Mouse (Mus musculus): ENCODE data around the gene Wdr82. TPM values are rescaled to one million over a fixed set of nuclear protein-coding genes. Genes with fewer than 3 reads are reported as not detected.

Gene Wdr82
- polyA plus RNA-seq, 1 experiment, result 49.6 TPM

GRCm38 (mm10) chr9:106192024-106192423, 21.3 kb downstream of the Wdr82 start:
- TF ChIP-seq CTCF (IDR thresholded peaks at IDR 0.05; ENCODE audit: control insufficient read depth, insufficient read depth, insufficient read length), result no peak
- TF ChIP-seq MYOG (IDR thresholded peaks at IDR 0.05; ENCODE audit: control insufficient read depth, extremely low read depth, insufficient read length), result no peak
- no peak for TF ChIP-seq FOSL1 (IDR thresholded peaks at IDR 0.05; ENCODE audit: insufficient read depth, low read length, poor library complexity, severe bottlenecking)
- TF ChIP-seq CEBPB (IDR thresholded peaks at IDR 0.05; ENCODE audit: low read depth), result no peak
- no peak for TF ChIP-seq USF1 (IDR thresholded peaks at IDR 0.05; ENCODE audit: low read depth)
- TF ChIP-seq MAX (IDR thresholded peaks at IDR 0.05), result no peak
- no peak for TF ChIP-seq MYOD1 (IDR thresholded peaks at IDR 0.05; ENCODE audit: control insufficient read depth, insufficient read length, low read depth)
- H3K79me3 ChIP-seq (ENCODE audit: low read depth), result no peaks in the 10 kb centered on the region
- H3K27me3 ChIP-seq (ENCODE audit: control insufficient read depth, insufficient read depth, insufficient read length), result no peaks in the 10 kb centered on the region
- no peak overlapping the region for H3ac ChIP-seq (ENCODE audit: control insufficient read depth, insufficient read length, low read depth)
- no peak overlapping the region for H3K4me3 ChIP-seq (ENCODE audit: insufficient read depth, poor library complexity, severe bottlenecking)
- peaks cover 53% of the 10 kb centered on the region for H3K36me3 ChIP-seq (ENCODE audit: control insufficient read depth, insufficient read depth)
- no peaks in the 10 kb centered on the region for H3K79me2 ChIP-seq (ENCODE audit: control insufficient read depth, insufficient read depth)

DNA sequence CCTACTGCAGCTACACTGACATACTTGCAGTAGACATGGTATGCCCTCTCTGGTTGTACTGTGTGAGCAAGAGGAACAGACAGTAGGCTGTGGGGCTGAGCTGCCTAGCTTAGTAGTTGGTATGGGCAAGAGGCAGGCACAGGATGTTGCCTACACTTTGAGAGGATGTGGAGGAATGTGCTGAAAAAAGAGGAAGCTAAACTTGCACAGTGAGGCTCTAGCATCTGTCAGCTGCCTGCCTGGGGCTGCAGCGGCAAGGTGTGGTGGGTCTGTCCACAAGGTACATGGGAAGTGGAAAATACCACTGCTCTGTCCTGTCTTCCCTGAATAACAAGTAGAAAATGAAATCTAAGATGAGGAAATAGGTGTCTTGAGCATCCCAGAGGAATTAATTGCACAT, 22.3 kb downstream of the Wdr82 start:
- no peaks in the 10 kb centered on the region for H3K79me3 ChIP-seq (ENCODE audit: low read depth)
- H3ac ChIP-seq (ENCODE audit: control insufficient read depth, insufficient read length, low read depth), result no peak overlapping the region
- no peak overlapping the region for H3K4me3 ChIP-seq (ENCODE audit: insufficient read depth, poor library complexity, severe bottlenecking)
- H3K36me3 ChIP-seq (ENCODE audit: control insufficient read depth, insufficient read depth), result peaks cover 43% of the 10 kb centered on the region
- no peaks in the 10 kb centered on the region for H3K79me2 ChIP-seq (ENCODE audit: control insufficient read depth, insufficient read depth)
- H3K27me3 ChIP-seq (ENCODE audit: control insufficient read depth, insufficient read depth, insufficient read length), result no peaks in the 10 kb centered on the region
- TF ChIP-seq CTCF (IDR thresholded peaks at IDR 0.05; ENCODE audit: control insufficient read depth, insufficient read depth, insufficient read length) (no peak), CEBPB (IDR thresholded peaks at IDR 0.05; ENCODE audit: low read depth) (no peak), FOSL1 (IDR thresholded peaks at IDR 0.05; ENCODE audit: insufficient read depth, low read length, poor library complexity, severe bottlenecking) (no peak), USF1 (IDR thresholded peaks at IDR 0.05; ENCODE audit: low read depth) (no peak), MYOD1 (IDR thresholded peaks at IDR 0.05; ENCODE audit: control insufficient read depth, insufficient read length, low read depth) (no peak), MAX (IDR thresholded peaks at IDR 0.05) (no peak), MYOG (IDR thresholded peaks at IDR 0.05; ENCODE audit: control insufficient read depth, extremely low read depth, insufficient read length) (no peak)

- no peaks in the 10 kb centered on the region for H3K79me3 ChIP-seq (ENCODE audit: low read depth)
- no peak overlapping the region for H3K4me3 ChIP-seq (ENCODE audit: insufficient read depth, poor library complexity, severe bottlenecking)
- TF ChIP-seq USF1 (IDR thresholded peaks at IDR 0.05; ENCODE audit: low read depth) (no peak), CTCF (IDR thresholded peaks at IDR 0.05; ENCODE audit: control insufficient read depth, insufficient read depth, insufficient read length) (no peak), FOSL1 (IDR thresholded peaks at IDR 0.05; ENCODE audit: insufficient read depth, low read length, poor library complexity, severe bottlenecking) (no peak), CEBPB (IDR thresholded peaks at IDR 0.05; ENCODE audit: low read depth) (no peak), MYOD1 (IDR thresholded peaks at IDR 0.05; ENCODE audit: control insufficient read depth, insufficient read length, low read depth) (no peak), MYOG (IDR thresholded peaks at IDR 0.05; ENCODE audit: control insufficient read depth, extremely low read depth, insufficient read length) (no peak)
- no peak overlapping the region for H3ac ChIP-seq (ENCODE audit: control insufficient read depth, insufficient read length, low read depth)
- no peaks in the 10 kb centered on the region for H3K79me2 ChIP-seq (ENCODE audit: control insufficient read depth, insufficient read depth)
- no peaks in the 10 kb centered on the region for H3K27me3 ChIP-seq (ENCODE audit: control insufficient read depth, insufficient read depth, insufficient read length)
- peaks cover 32% of the 10 kb centered on the region for H3K36me3 ChIP-seq (ENCODE audit: control insufficient read depth, insufficient read depth)
Observed at GRCm38 (mm10) chr9:106193930-106194807, 23.4 kb downstream of the Wdr82 start.

- peaks cover 17% of the 10 kb centered on the region for H3K36me3 ChIP-seq (ENCODE audit: control insufficient read depth, insufficient read depth)
- H3K27me3 ChIP-seq (ENCODE audit: control insufficient read depth, insufficient read depth, insufficient read length), result no peaks in the 10 kb centered on the region
- no peak overlapping the region for H3ac ChIP-seq (ENCODE audit: control insufficient read depth, insufficient read length, low read depth)
- no peaks in the 10 kb centered on the region for H3K79me3 ChIP-seq (ENCODE audit: low read depth)
- H3K79me2 ChIP-seq (ENCODE audit: control insufficient read depth, insufficient read depth), result no peaks in the 10 kb centered on the region
- TF ChIP-seq MYOG (IDR thresholded peaks at IDR 0.05; ENCODE audit: control insufficient read depth, extremely low read depth, insufficient read length), result no peak
- H3K4me3 ChIP-seq (ENCODE audit: insufficient read depth, poor library complexity, severe bottlenecking), result no peak overlapping the region
Observed at GRCm38 (mm10) chr9:106195693-106196092, 25.0 kb downstream of the Wdr82 start.

DNA sequence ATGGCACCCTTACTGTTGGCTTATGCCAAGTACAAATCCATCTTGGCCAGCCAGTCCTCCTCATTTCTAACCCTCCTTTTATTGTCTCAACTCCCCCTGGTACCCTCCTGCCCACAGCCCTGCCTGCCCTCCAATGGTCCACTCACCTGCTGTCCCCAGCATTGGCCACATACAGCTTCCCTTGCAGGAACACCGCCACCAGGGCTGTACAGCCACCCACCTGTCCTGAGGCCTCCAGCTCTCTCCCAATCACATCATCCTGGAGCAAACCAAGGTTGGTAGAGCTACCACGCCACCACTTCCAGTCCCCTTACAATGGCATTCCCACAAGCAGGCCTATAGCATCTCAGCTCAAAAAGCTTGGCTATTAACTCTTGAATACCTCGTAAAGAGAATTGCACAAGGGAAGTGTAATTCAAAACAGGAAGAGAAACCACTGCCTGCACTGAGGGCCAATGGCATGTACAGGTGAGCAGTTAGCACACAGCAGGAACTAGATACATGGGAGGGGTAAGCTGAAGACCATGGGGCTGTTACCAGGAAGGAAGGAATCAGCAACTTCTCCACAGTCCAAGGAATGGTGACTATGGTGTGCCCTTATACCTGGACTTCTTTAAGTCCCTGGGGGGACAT, 26.5 kb downstream of the Wdr82 start:
- peaks cover 6% of the 10 kb centered on the region for H3K36me3 ChIP-seq (ENCODE audit: control insufficient read depth, insufficient read depth)
- no peaks in the 10 kb centered on the region for H3K79me2 ChIP-seq (ENCODE audit: control insufficient read depth, insufficient read depth)
- H3K4me3 ChIP-seq (ENCODE audit: insufficient read depth, poor library complexity, severe bottlenecking), result no peak overlapping the region
- H3K79me3 ChIP-seq (ENCODE audit: low read depth), result no peaks in the 10 kb centered on the region
- H3K27me3 ChIP-seq (ENCODE audit: control insufficient read depth, insufficient read depth, insufficient read length), result no peaks in the 10 kb centered on the region
- TF ChIP-seq MYOD1 (IDR thresholded peaks at IDR 0.05; ENCODE audit: control insufficient read depth, insufficient read length, low read depth), result no peak
- TF ChIP-seq CTCF (IDR thresholded peaks at IDR 0.05; ENCODE audit: control insufficient read depth, insufficient read depth, insufficient read length), result no peak
- H3ac ChIP-seq (ENCODE audit: control insufficient read depth, insufficient read length, low read depth), result no peak overlapping the region

DNA sequence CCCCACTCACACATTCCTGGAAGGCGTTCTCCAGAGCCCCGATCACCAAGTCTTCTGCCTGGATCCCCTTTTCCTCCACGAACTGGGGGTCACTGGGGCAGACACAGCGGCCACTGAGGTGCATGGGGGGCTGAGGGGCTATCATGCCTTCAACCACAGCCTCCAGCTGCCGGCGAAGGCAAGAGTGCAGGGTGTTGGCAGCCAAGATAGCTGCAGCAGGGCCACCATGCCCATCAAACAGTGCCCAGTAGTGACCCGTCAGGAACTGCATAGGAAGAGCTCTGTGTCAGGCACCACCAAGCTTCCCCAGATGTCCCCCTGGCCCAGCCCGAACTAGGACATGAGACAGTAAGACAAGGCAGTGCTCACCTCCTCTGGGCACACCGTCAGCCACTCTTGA, 27.0 kb downstream of the Wdr82 start:
- Histone ChIP-seq H3K36me3 (ENCODE audit: control insufficient read depth, insufficient read depth) (peaks cover 6% of the 10 kb centered on the region), H3K27me3 (ENCODE audit: control insufficient read depth, insufficient read depth, insufficient read length) (no peaks in the 10 kb centered on the region), H3ac (ENCODE audit: control insufficient read depth, insufficient read length, low read depth) (no peak overlapping the region), H3K79me2 (ENCODE audit: control insufficient read depth, insufficient read depth) (no peaks in the 10 kb centered on the region), H3K4me3 (ENCODE audit: insufficient read depth, poor library complexity, severe bottlenecking) (no peak overlapping the region), H3K79me3 (ENCODE audit: low read depth) (no peaks in the 10 kb centered on the region)
- TF ChIP-seq USF1 (IDR thresholded peaks at IDR 0.05; ENCODE audit: low read depth) (no peak), CTCF (IDR thresholded peaks at IDR 0.05; ENCODE audit: control insufficient read depth, insufficient read depth, insufficient read length) (no peak)
